11 mouse cellular contexts compared by ENCODE assay signal in the genomic region with DNA sequence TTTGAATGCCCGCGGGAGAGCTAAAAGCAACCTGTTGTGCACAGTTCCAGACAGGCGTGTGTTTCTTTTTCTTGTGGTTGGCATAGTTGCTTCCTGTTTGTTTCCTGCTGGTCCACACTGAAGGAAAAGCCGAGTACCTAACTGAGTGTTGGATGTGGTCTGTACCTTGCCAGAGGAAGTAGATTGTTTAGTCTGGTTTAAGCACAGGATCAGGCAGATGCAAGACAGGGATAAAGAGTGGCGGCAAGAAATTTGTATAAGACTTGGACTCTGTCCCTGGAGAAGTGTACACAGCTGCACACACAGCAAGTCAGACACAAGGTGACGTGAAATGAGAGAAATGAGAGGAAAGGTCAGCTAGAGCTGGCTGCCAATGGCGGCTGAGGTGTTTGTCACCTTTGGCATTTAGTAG. TPM values are rescaled to one million over a fixed set of nuclear protein-coding genes. Genes with fewer than 3 reads are reported as not detected.
DNase-seq lines count a peak whose midpoint lies in the region; ATAC-seq lines count a peak whose summit lies in the region.
"Had no signal": no experiment of that assay in that cellular context is flagged by ENCODE, and none has a peak within 500 bp of the region (broad histone marks: within the 10 kb centered on the region; RNA-seq: fewer than 3 reads in every experiment).

No protein-coding gene starts in this region.

- WGBS in embryonic facial prominence, embryonic 13.5 days: 33% methylated on average over 7 of the region's 7 CpGs
- WGBS in stomach, embryonic 15.5 days: 22% methylated on average over 7 of the region's 7 CpGs
- 68% methylated on average over 7 of the region's 7 CpGs for WGBS in midbrain, embryonic 15.5 days

- peak; percentile 47 to 55 for DNase-seq in heart, postnatal 10 days
- DNase-seq in heart, postnatal 36 days: no peak
- peak; percentile 65 to 75 for DNase-seq in kidney, postnatal 36 days
- no peak for DNase-seq in layer of hippocampus, postnatal 10 days (ENCODE audit: low spot score in 2 of 2)
- no peak for DNase-seq in B cell, adult 2 months
- DNase-seq: adrenal gland, postnatal 36 days; heart, postnatal 14 days; right cerebral cortex, postnatal 4 days had no signal

- no peaks in the 10 kb centered on the region for H3K9me3 ChIP-seq in embryonic facial prominence, embryonic 13.5 days
- no peaks in the 10 kb centered on the region for H3K9me3 ChIP-seq in stomach, embryonic 15.5 days
- no peaks in the 10 kb centered on the region for H3K9me3 ChIP-seq in midbrain, embryonic 15.5 days

- peaks cover 54% of the 10 kb centered on the region for H3K4me1 ChIP-seq in embryonic facial prominence, embryonic 13.5 days
- peaks cover 8% of the 10 kb centered on the region for H3K4me1 ChIP-seq in stomach, embryonic 15.5 days
- H3K4me1 ChIP-seq in midbrain, embryonic 15.5 days: no peaks in the 10 kb centered on the region

- peaks cover 6% of the 10 kb centered on the region for H3K36me3 ChIP-seq in embryonic facial prominence, embryonic 13.5 days
- H3K36me3 ChIP-seq in stomach, embryonic 15.5 days: no peaks in the 10 kb centered on the region
- H3K36me3 ChIP-seq in midbrain, embryonic 15.5 days (replicated peaks): 0 out of 2 replicates have a peak, but pooled peaks cover 5% of the 10 kb centered on the region

- H3K4me2 ChIP-seq in embryonic facial prominence, embryonic 13.5 days: peak overlapping the region; percentile 5; the same call in 1 of the 2 replicates
- H3K4me2 ChIP-seq in stomach, embryonic 15.5 days: peak overlapping the region; percentile 27
- H3K4me2 ChIP-seq in midbrain, embryonic 15.5 days: no peak overlapping the region

- H3K27me3 ChIP-seq in embryonic facial prominence, embryonic 13.5 days: no peaks in the 10 kb centered on the region
- no peaks in the 10 kb centered on the region for H3K27me3 ChIP-seq in stomach, embryonic 15.5 days (replicated peaks)
- no peaks in the 10 kb centered on the region for H3K27me3 ChIP-seq in midbrain, embryonic 15.5 days (replicated peaks)

- ATAC-seq in embryonic facial prominence, embryonic 13.5 days (ENCODE audit: insufficient number of reproducible peaks, insufficient read depth, low FRiP score, low TSS enrichment, low read depth): no peak
- peak; percentile 88; the same call in 1 of the 2 replicates for ATAC-seq in stomach, embryonic 15.5 days (ENCODE audit: insufficient read depth, low FRiP score, low read depth)
- no peak for ATAC-seq in midbrain, embryonic 15.5 days (replicated peaks)

- 0 out of 2 replicates have a peak overlapping the region, but pooled peaks have one; percentile 12 for H3K27ac ChIP-seq in embryonic facial prominence, embryonic 13.5 days
- peak overlapping the region; percentile 83 for H3K27ac ChIP-seq in stomach, embryonic 15.5 days
- no peak overlapping the region for H3K27ac ChIP-seq in midbrain, embryonic 15.5 days

- H3K9ac ChIP-seq in embryonic facial prominence, embryonic 13.5 days: no peak overlapping the region
- H3K9ac ChIP-seq in stomach, embryonic 15.5 days: no peak overlapping the region
- no peak overlapping the region for H3K9ac ChIP-seq in midbrain, embryonic 15.5 days

- no peak overlapping the region for H3K4me3 ChIP-seq in embryonic facial prominence, embryonic 13.5 days
- H3K4me3 ChIP-seq in stomach, embryonic 15.5 days (replicated peaks): no peak overlapping the region
- no peak overlapping the region for H3K4me3 ChIP-seq in midbrain, embryonic 15.5 days

- intact Hi-C loops in heart, postnatal 10 days (cut with DNase I): no loop called here
- intact Hi-C loops in heart, postnatal 36 days (cut with DNase I): no loop called here

RNA-seq across cellular contexts. Expression of gene Bpgm, which starts 19.1 kb away (rescaled TPM):
- total RNA-seq in heart, postnatal 10 days (2021): 10 to 100 TPM; 49.0 to 74.4 TPM
- 10 to 100 TPM; 54.7 to 59.1 TPM for total RNA-seq in heart, postnatal 36 days (2021)
- polyA plus RNA-seq in embryonic facial prominence, embryonic 13.5 days (2015; fragmentation: Nextera tagmentation; extraction: Ambion mirVana): 42.9 and 49.6 TPM in 2 replicates
- polyA plus RNA-seq in stomach, embryonic 15.5 days (2015; fragmentation: Nextera tagmentation; extraction: Ambion mirVana): 48.0 and 54.6 TPM in 2 replicates
- polyA plus RNA-seq in midbrain, embryonic 15.5 days (2015; fragmentation: Nextera tagmentation; extraction: Ambion mirVana): 97.1 and 102 TPM in 2 replicates
- 10 to 100 TPM; 75.1 to 75.4 TPM for total RNA-seq in layer of hippocampus, postnatal 10 days (2021)

Comparison
In these comparisons a context has a peak if more than half of its experiments do, and no peak if none do; other contexts are left out.
1. DNase-seq: peak in heart, postnatal 10 days (2 of 2) and kidney, postnatal 36 days (2 of 2); none in heart, postnatal 36 days (0 of 2), layer of hippocampus, postnatal 10 days (0 of 2) and B cell, adult 2 months (0 of 2).